Mouse (Mus musculus) adrenal gland, adult 18-20 months (tissue): ENCODE results near the gene Pglyrp4. TPM values are rescaled to one million over a fixed set of nuclear protein-coding genes. Genes with fewer than 3 reads are reported as not detected.
"Not testable (repeated sequence)": the region's sequence is repeated elsewhere in the genome, so short reads cannot be mapped to it uniquely, and the experiment has no call there.

Experiments used
- DNase-seq, 2 experiments: peaks; one replicate each; pipeline ENCODE4 v3.0.0; 2021 to 2022; ENCODE audit warnings: low spot score in 2 of 2
- long read RNA-seq, 2 experiments: library from polyadenylated mRNA; stranded (forward); transcript quantifications; one replicate each; pipeline ENCODE4 v2.0.0; 2021
- total RNA-seq, 2 experiments: library from RNA; stranded (reverse); gene quantifications; 1 replicate in 1 of 2; 2 replicates in 1 of 2; pipeline ENCODE4 v1.2.3; 2021

Gene Pglyrp4
- total RNA-seq, result not detected
- long read RNA-seq, experiment 1, result 0 reads
- long read RNA-seq, experiment 2, result 0 reads

GRCm38 (mm10) chr3:90726606-90727005 lies at the start of gene Pglyrp4:
Pglyrp4 (plus strand) TSS chr3:90726906.
- no peak for DNase-seq

DNA sequence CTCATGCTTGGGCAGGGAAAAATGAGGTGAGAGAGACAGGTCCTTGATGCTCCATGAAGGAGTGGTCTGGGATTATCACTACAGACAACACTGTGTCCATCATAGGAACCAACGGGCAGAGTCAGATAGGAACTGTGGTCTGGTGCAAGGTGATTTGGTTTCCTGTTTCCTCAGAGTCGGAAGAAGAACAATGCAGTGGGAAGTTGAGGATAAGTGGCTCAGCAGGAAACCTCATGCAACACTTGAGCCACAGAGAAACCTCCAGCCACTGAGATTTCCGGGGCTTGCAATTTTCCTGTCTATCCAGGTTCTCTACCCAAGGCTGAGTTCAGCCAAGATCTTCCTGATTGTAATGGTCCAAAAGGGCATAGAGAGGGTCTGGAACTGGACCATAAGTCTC lies 48.0 kb upstream of the Pglyrp4 start:
- no peak for DNase-seq

DNA sequence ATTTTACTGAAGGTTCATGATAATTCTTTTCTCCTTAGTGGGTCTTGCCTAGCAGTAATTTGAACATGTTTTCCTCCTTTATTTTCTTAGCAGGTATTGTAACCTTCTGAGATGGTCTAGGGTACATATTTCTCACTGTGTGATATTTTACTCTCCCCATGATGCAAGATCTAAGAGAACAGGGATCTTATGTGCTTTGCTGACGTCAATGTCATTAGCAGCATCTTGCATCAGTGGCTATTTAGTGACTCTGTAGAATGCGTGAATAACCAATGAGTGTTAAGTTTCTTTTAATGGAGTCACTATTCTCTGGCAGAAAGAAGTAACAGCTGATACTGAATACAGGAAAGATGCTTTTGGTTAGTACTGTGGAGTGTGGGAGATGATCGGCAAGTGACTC lies 42.8 kb upstream of the Pglyrp4 start:
- DNase-seq, result no peak

DNA sequence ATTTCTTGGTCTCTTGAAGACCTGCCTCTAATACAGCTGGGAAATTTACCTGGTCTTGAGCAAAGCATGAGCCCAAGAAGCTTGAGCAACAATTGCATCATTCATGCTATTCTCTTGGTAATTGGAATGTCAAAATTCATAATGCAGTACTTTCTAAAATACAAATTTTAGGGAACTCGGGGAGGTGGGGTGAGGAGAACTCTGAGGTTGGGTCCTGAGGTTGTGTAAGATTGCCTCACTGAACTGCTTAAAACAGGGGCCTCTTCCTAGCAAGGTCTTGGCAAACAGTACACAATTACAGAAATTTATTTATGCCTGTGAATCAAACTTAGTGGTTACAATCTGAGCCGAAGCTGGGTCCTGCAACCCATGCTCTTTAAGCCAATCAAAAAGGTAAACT lies 39.9 kb upstream of the Pglyrp4 start:
- no peak for DNase-seq

DNA sequence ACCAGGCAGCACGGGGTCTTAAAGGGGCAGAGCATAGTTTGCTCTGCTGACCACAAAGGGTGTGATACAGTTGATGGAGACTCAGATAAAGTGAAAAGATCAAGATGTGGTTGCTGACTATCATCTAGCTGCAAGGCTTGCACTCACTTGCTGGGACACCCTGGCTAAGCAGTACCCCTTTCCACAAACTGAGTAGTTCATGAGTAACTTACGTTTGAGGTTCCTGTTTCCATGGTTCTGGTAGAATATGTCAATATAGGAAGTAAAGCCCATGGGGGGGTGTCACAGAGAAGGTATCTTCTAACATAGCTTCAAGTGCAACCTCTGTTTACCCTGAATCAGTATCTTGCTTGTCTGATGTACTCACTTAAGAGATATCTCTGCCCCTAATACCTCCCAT lies 33.2 kb upstream of the Pglyrp4 start:
- DNase-seq, result no peak

DNA sequence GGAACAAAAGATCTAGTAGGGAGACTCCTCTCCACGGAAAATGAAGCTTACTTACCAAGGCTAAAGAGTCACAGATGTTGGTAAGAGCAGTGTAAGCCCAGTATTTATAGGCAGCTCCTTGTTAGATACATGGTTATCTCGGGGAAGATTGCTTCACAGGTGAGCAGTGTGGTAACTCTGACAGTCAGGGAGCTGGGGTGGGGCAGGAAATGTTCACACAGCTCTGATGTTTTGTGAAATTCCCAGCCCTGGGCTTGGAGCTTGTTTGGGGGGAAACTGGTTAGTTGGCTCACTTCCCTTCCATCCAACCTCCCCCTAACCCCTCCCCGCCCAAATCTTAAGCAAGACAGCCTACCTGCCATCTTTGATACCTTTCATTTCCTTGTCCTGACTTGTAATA lies 31.1 kb upstream of the Pglyrp4 start, which contains the start of gene S100a9:
Gene S100a9 (minus strand): TSS at position 109 of the 400 bp plus-strand sequence.
- no peak for DNase-seq

DNA sequence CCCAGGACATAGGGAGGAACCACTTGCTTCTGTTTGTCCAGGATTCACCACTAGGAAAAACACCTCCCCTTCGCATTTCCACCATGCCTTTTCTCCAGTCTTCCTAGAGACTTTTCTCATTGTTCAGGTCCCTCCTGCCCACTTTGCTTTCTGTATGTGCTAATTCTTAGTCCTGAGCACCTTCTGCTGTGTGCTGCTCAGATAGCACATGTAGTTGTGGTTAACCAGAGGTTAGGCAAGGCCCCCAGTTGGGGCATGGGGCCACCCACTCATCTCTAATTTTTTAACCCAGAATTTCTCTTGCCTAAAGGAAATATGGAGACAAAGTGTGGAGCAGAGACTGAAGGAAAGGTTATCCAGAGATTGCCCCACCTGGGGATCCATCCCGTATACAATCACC lies 24.5 kb upstream of the Pglyrp4 start:
- no peak for DNase-seq

DNA sequence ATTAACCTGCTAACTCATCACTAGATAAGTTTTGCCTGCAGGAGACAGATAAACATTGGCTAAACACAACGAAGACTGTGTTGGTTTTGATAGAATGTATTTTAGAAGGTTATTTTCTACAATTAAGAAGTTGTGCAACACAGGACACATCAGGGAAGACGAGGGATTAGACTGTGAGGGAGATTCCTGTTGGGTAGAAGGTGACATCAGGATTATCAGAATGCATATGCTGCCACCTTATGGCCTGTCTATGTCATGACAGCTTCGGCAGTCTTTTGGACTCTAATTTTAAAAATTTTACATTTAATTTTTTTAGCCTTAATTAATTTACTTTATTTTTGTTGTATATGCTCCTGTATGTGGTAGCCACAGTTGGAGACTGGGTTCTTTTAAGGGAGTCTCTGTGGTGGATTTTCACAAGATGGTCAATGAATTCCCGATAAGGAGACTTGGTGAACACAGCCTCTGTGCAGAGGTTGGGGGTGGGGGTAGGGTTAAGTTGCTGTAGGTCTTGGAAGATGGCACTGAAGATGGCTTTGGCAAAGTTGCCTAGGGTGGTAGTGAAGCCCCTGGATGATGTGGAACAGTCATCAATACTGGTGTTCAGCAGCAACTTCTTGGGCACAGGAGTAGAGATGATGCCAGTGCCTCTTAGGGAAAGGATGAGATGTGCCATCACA lies 18.0 kb upstream of the Pglyrp4 start:
- DNase-seq, result no peak

- peak; percentile 66 to 77 for DNase-seq
These were observed 16.9 kb upstream of the Pglyrp4 start for GRCm38 (mm10) chr3:90709591-90710460.

DNA sequence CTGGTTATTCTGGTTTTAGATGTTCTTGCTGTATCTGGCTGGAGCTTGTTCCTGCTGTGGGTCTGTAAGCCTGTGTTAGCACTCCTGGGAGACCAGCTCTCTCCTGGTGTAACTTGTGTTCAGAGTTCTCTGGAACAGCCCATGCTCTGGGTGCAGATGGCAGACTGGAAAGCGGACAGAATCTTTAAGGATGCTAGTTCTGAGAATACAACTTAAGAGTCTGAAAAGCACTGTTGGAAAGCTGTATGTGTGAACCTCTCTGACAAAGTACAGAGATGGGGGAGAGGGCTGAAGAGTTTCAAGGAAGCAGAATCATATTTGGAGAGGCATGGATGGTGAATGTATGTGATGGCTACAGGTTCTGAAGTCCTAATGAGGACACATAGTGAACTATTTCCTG lies 23.0 kb downstream of the Pglyrp4 start:
- no peak for DNase-seq

DNA sequence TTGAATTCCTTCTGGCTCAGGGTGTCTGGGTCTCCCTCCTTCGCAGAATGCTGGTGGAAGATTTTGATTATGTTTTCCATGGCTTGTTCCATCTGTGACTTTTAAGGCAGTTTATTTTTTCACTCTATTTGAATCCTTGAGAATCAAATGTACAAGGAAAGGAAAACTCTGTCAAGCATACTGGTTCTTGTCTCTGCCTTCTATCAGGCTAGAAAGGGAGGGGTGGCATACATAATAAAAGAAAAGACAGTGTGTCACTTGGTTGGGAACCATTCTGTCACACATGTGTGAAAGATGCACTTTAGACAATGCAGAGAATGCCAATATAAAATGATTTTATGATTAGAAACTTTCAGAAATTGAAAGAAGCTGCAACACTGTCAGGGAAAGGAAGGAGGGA lies 51.1 kb downstream of the Pglyrp4 start, which contains the start of gene Gm5849:
Gene Gm5849 (minus strand): TSS at position 101 of the 400 bp plus-strand sequence.
- DNase-seq, result not testable (repeated sequence)

Other genes with a start within 250 kb of the Pglyrp4 start
- gene Snapin, start 235.9 kb upstream of the Pglyrp4 start, total RNA-seq, result 10 to 100 TPM; 57.3 to 59.8 TPM
- gene Chtop, start 217.4 kb upstream of the Pglyrp4 start, total RNA-seq, result 100 to 1,000 TPM; 112 to 115 TPM
- 100 to 1,000 TPM; 141 to 298 TPM for gene S100a1, start 212.5 kb upstream of the Pglyrp4 start, total RNA-seq
- gene S100a13, start 212.5 kb upstream of the Pglyrp4 start, total RNA-seq, result 10 to 100 TPM; 33.3 to 49.1 TPM
- under 1 TPM in 1 of 2 experiments, not detected in 1; 0.58 TPM for gene S100a14, start 200.1 kb upstream of the Pglyrp4 start, total RNA-seq
- gene S100a16, start 189.7 kb upstream of the Pglyrp4 start, total RNA-seq, result 10 to 100 TPM; 52.3 to 61.9 TPM
- not detected for gene S100a3, start 166.3 kb upstream of the Pglyrp4 start, total RNA-seq
- gene S100a2, start 136.7 kb upstream of the Pglyrp4 start, total RNA-seq, result not detected
- gene Gm42674, start 125.0 kb upstream of the Pglyrp4 start, total RNA-seq, result not detected
- 10 to 100 TPM in 1 of 2 experiments, 1 to 10 TPM in 1; 5.1 to 14.9 TPM for gene S100a4, start 123.1 kb upstream of the Pglyrp4 start, total RNA-seq
- not detected for gene S100a5, start 118.4 kb upstream of the Pglyrp4 start, total RNA-seq
- gene S100a6, start 114.0 kb upstream of the Pglyrp4 start, total RNA-seq, result 100 to 1,000 TPM in 1 of 2 experiments, 10 to 100 TPM in 1; 40.3 to 108 TPM
- gene S100a7a, start 72.9 kb upstream of the Pglyrp4 start, total RNA-seq, result under 1 TPM; 0.23 to 0.54 TPM
- not detected for gene S100a8, start 57.9 kb upstream of the Pglyrp4 start, total RNA-seq
- gene S100a9, start 31.2 kb upstream of the Pglyrp4 start, total RNA-seq, result not detected
- not detected for gene Gm5849, start 51.0 kb downstream of the Pglyrp4 start, total RNA-seq